Mouse (Mus musculus): ENCODE measurements around the gene Ftcd. TPM values are rescaled to one million over a fixed set of nuclear protein-coding genes. Genes with fewer than 3 reads are reported as not detected.

The Ftcd gene
- under 1 TPM in 1 of 2 experiments, not detected in 1; 0.53 TPM for total RNA-seq (2021)
- long read RNA-seq, experiment 1: 0 reads
- long read RNA-seq, experiment 2, partial matches to known transcripts: 0 of 1 reads
- long read RNA-seq, experiment 2, other reads (novel, unspliced or antisense): 0 of 1 reads

GRCm38 (mm10) chr10:76575374-76575773, at the start of gene Ftcd:
Gene Ftcd (plus strand): TSS chr10:76575648.
- peak in 1 of 2 experiments; percentile 3 for DNase-seq

GRCm38 (mm10) chr10:76530922-76531321, 44.5 kb upstream of the Ftcd start:
- no peak for DNase-seq

DNA sequence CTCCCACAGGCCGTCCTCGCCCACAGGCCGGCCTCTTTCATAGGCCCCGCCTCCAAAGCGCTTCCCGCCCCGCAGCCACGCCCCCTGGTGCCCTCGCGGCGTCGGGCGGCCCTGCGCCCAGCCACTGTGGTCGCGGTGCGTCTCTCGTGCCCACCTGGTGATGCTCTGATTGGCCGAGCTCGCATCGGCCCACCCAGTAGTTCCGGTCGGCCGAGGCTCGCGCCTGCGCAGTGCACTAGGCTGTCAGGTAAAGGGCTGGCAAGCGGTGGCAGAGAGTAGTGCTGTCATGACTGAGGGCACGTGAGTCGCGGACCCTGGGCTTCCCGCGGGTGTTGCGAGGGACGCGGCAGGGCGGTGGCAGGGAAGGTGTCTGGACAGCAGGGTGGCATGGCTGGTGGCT, 44.1 kb upstream of the Ftcd start, which contains the start of gene Lss:
Gene Lss (plus strand): TSS at position 214 of the 400 bp plus-strand sequence.
- DNase-seq: peak; percentile 98

- DNase-seq: no peak
These were observed 43.6 kb upstream of the Ftcd start for GRCm38 (mm10) chr10:76531828-76532227.

GRCm38 (mm10) chr10:76535526-76535925, 39.9 kb upstream of the Ftcd start:
- DNase-seq: no peak

- DNase-seq: no peak
These were observed 37.8 kb upstream of the Ftcd start for GRCm38 (mm10) chr10:76537619-76538018.

DNA sequence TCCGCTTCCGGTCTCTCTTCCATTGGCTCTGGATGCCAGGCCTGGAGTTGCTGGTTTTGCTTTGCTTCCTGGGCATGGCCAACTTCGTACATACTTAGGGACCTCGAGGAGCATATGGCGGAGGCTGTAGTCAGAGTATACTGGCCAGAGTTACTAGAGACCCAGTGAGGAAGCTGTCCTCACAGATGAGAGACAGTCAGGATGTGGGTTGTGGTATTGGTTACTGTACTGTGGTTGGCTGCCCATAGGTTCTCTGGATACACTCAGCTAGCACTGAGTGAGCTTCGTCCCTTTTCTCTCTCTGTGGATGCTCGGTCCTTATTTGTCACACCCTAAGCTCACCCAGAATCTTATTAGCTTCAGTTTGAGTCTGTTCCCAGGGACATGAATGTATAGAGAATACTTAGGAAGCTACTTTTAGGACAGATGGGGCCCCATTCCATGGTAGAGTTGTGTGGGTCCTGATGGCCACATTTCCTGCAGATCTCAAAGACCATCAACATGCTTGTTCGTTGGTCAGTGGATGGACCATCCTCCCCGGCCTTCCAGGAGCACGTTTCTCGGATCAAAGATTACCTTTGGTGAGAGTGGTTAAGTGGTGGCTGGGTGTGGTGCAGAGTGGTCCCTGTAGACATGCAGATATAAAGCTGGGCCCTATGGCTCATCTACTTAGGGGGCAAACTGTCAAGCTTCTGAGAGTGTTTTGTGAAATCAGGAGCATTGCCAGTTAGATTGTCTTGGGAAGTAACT, 33.9 kb upstream of the Ftcd start:
- DNase-seq: no peak

DNA sequence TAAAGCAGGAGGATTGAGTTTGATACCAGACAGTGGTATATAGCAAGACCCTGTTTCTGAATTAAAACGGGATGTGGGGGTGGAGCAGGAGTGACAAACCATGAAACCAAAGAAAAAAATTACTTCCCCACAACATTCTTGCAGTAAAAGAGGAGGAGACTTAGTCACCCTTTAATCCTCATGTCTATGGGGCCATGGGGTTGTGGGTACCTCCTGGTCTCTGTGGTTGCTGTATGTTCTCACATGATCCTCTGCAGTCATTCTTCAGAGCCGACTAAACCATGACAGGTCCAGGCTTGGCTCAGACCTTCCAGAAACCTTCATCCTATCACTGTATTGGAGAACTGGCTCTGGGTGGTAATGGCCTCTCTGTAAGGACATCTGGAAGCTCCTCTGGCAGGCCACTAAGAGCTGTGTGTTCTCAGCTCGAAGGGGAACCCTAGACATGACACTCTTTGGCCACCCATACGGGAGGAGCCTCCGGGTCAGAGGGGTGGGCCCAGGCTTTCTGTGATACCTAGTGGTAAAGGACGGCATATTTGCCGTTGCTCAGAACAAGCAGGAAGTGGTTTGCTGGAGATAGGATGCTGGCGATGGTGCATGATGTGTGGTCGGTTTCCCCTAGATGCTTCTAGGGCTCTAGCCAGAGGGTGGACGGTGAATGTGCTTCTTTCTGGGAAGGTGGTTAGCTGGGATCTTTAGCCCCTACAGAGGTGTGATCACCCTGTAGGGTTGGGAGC, 32.6 kb upstream of the Ftcd start:
- no peak for DNase-seq

- DNase-seq: no peak
These were observed 28.9 kb upstream of the Ftcd start for GRCm38 (mm10) chr10:76546566-76546965.

DNA sequence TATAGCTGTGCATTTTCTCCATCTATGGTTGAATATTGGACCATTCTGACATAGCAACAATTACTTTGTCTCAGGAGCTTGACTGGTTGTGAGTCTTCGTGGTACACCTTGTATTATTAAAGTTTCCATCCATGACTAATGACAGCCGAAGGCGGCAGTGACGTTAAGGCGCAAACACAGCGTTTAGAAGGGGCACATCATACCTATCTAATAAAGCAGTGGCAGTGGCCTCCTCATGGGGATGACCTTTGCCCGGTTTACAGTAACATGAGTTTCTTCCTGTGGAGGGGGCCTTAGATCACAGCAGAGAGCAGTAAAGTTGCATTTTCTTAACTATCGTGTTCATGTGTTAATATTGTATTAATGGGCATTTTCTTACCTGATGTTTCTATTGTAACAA, 27.2 kb upstream of the Ftcd start:
- DNase-seq: no peak

DNA sequence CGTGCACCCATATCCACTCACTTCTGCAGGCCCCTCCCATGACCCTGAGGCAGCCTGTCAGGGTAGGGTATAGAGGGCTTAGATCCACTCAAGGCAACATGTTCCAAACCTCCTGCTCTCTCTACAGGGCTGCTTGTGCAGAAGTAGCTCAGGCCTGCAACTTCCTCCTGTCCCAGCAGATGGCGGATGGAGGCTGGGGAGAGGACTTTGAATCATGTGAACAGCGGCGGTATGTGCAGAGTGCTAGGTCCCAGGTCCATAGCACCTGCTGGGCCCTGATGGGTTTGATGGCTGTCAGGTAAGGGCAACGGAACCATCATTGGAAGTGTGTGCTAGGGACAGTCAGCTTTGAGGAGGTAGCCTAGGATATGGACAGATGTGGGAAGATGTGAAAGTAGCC, 25.0 kb upstream of the Ftcd start:
- no peak for DNase-seq

DNA sequence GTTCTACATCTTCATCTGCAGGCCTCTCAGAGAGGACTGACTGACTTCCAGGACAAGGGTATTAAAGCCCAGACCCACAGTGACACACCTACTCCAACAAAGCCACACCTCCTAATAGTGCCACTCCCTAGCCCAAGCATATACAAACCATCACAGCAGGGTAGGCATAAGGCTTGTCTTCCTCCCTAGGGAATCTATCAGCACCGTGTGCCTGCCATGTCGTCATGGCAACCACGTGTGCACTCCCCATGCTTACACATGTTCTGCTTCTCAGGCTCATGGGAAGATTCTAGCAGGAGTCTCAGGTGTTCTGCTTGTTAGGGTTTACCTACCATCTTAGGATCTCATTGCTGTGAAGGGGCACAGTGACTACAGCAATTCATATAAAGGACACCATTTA, 23.9 kb upstream of the Ftcd start:
- DNase-seq: no peak

GRCm38 (mm10) chr10:76554061-76554460, 21.4 kb upstream of the Ftcd start:
- no peak for DNase-seq

DNA sequence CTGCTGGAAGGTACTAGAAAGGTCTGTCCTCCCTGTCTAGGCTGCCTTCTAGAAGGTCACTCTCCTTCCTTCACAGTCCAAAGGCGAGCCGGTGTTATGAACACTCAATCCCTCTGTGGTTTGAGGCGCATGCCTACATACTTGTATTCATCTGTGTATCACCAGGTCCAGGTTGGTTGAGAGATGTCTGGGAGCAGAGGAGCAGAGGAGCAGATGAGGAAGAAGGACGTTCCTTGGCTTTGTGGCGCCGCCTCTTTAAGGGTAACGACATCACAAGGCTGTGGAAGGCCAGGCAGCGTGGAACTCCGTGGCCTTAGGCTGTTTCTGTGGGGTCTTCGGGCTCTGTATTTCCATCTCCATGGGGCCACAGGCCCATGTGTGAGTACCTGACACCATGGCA, 13.5 kb upstream of the Ftcd start, which contains the start of gene Spatc1l:
Gene Spatc1l (plus strand): TSS at position 301 of the 400 bp plus-strand sequence.
- no peak for DNase-seq

DNA sequence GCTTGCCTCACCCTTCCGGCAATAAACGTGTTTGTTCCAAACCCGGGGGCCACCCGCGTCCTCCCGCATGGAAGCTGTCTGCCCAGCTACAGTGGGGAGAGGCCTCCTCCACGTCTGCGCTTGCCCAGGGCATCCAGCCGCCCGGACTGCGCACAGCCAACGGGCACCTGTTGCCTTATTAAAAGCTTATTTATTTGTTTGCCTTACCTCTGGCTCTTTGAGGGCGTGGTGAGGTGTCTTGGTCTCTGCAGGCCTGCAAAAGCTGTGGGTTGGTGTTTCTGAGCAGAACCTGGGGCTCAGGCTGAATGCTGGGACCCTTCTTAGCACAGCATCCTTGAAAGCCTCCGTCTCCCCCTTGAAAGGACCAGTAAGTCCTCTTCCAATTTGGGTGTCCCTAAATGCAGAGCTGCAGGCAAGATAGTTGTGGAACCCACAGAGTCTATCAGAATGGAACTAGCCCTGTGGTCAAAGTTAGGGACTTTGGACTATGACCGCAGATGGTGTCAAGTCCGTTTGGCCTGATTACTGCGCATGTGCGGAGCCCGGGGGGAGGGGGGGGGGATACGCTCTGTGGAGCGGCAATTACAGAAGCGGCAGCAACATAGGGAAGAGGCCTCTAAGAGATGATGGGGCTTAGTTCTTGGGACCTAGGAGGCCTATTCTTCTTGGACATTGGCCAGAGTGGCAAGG, 5.3 kb upstream of the Ftcd start:
- DNase-seq: no peak

DNA sequence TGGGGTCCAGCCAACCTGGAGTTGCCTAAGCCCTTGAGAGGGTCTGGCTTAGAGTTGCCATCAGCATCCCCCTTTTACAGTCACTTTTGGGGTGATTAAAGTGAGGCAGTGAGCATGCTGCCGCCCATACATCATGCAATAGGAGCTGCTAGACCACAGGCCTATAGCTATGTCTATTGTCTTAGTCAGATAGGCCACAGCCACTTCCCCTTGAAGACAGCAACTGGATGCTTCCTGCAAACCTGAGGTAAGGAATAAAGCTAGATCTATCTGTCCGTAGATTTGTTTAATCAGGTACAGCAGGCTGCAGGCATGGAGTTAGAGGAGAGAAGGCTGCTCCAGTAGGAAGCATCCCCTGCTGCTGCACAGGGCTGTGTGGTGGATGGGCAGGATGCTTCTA, 4.4 kb upstream of the Ftcd start:
- no peak for DNase-seq

DNA sequence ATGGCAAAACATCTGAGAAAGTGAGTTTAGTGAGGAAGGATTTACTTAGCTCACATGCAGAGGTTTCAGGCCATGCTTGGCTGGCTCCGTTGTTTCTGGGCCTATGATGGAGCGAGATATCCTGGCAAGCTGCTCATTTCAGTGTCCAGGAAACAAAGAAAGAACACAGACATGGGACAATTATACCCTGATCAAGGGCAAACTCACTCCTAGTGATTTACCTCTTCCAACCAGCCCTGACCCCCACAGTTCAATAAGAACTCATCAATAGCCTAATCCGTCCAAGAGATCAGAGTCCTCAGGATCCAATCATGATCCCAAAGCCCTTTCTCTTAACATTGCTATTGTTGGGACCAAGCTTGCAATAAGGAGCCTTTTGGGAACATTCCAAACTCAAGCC, 3.3 kb upstream of the Ftcd start:
- no peak for DNase-seq

DNA sequence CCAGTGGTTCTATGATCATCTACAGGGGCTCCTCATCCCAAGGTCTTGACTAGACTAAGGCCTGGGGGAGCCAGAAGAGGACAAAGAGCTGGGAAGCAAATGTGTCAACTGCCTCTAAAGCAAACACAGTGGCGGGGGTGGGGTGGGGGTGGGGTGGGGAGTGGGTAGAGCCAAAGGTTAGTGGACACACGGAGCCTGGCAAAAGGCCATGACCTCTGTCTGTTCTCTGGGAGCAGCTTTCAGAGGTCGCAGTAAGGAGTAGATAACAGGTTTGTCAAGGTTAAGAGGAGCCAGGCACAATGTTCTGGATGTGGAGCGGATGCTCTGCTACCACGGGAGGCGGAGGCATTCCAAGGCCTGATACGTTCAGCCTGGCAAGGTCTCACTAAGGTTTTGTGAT, 1.5 kb downstream of the Ftcd start:
- DNase-seq: peak in 1 of 2 experiments; percentile 6

DNA sequence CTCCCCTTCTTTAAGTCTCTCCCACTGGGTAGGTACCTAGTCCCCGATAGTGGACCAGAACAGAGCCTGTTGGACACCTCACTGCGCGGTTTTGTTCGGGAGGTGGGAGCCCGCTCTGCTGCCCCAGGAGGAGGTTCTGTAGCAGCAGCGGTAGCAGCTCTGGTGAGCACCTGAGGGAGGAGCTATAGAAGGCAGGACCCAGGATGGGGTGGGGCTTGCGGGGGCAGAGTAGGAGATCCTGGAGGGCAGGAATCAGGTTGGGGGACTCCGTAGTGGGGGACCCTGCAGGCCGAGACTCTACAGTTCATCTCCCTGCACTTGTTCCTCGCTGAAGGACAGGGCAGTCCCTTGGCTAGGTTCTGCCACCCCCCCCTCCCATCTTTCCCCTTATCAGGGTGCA, 8.7 kb downstream of the Ftcd start:
- DNase-seq: no peak

DNA sequence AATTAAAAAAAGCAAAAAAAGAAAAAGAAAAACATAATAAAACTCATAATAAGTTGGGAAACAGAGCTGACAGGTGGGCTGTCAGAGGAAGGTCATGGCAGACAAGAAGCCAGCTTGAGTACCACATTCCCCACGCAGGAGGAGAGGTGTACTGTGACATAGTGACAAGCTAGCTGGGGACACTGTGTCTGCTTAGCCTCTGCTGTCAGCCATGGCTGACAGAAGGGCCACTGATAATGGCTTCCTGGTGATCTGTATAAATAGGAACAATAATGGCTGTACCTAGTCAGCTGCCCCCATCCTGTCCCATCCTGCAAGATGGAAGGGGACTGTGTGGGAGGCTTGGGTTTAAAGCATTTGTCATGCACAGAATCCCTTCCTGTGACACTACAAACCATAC, 10.7 kb downstream of the Ftcd start:
- DNase-seq: no peak

GRCm38 (mm10) chr10:76590197-76590596, 14.7 kb downstream of the Ftcd start:
- no peak for DNase-seq

DNA sequence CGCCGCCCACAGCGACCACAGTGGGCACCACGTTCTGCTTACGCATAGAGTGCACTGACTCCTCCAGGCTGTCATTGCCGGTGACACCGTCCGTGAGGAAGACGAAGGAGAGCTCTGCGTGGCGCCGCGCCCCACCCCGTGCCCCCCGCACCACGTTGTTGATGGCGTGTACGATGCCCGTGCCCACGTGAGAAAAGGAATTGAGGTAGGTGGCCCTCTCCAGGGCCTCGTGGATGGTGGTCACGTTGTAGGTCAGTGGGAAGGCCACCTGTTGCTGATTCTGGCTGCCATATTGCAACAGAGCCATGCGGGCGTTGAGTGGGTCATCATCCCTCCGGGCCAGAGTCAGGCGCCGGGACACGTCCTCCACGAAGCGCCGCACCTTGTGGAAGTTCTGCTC, 20.9 kb downstream of the Ftcd start:
- no peak for DNase-seq

- DNase-seq: no peak
These were observed 27.2 kb downstream of the Ftcd start for GRCm38 (mm10) chr10:76602690-76603089.
